Comparison of ENCODE assay signal across 7 mouse cellular contexts in genomic region chr15:78606059-78606458, GRCm38 (mm10). TPM values are rescaled to one million over a fixed set of nuclear protein-coding genes. Genes with fewer than 3 reads are reported as not detected.
A peak's percentile ranks its signal among the peaks of the same experiment; 100 is the strongest.
DNase-seq lines count a peak whose midpoint lies in the region; TF ChIP-seq lines count a peak whose summit lies in the region.

No protein-coding gene starts in this region.

- no peak overlapping the region for H3K4me3 ChIP-seq in layer of hippocampus, adult 2 months
- H3K4me3 ChIP-seq in CH12.LX (replicated peaks in 1 of 3; ENCODE audit: low read depth in 2 of 3, low read length in 2 of 3, poor library complexity in 1 of 3) = no peak overlapping the region

- TF ChIP-seq CTCF in layer of hippocampus, adult 2 months (conservative IDR thresholded peaks at IDR 0.05) = no peak; the same call in 1 of the 2 replicates
- no peak for TF ChIP-seq CTCF in CH12.LX (conservative IDR thresholded peaks at IDR 0.05 in 1 of 2, IDR thresholded peaks at IDR 0.05 in 1 of 2; ENCODE audit: low read depth in 2 of 2, low read length in 2 of 2)

- TF ChIP-seq EP300 in CH12.LX (IDR thresholded peaks at IDR 0.05; ENCODE audit: low read length) = no peak

- no peaks in the 10 kb centered on the region for H3K79me2 ChIP-seq in CH12.LX (replicated peaks; ENCODE audit: control insufficient read depth, extremely low read depth, insufficient read depth, poor library complexity, severe bottlenecking)

- H3K9me3 ChIP-seq in CH12.LX (replicated peaks; ENCODE audit: low read length) = peaks cover 12% of the 10 kb centered on the region

- H3K36me3 ChIP-seq in CH12.LX (replicated peaks in 1 of 2; ENCODE audit: control insufficient read depth in 1 of 2, insufficient read depth in 1 of 2, low read length in 1 of 2) = peaks cover 71 to 96% of the 10 kb centered on the region in 2 experiments

- dilution Hi-C loops in CH12.LX (cut with MboI; ENCODE audit: extremely low pct_ligation_motif_present, extremely low pct_unique_long_range_greater_than_20kb, low sequenced_read_pairs) = no loop called here

- no peak overlapping the region for H3K4me2 ChIP-seq in CH12.LX (ENCODE audit: insufficient read depth, low read depth, poor library complexity, severe bottlenecking)

- in situ Hi-C loops in CH12.LX (cut with MboI; ENCODE audit: low pct_ligation_motif_present, low pct_unique_long_range_greater_than_20kb, low sequenced_read_pairs) = no loop called here

- no peak for TF ChIP-seq RAD21 in CH12.LX (IDR thresholded peaks at IDR 0.05; ENCODE audit: low read depth, low read length)

- H3K27ac ChIP-seq in layer of hippocampus, adult 2 months = peak overlapping the region; percentile 80
- peak overlapping the region; percentile 51; the same call in 1 of the 2 replicates for H3K27ac ChIP-seq in CH12.LX (ENCODE audit: insufficient read depth, low read depth)

- DNase-seq in layer of hippocampus, adult 2 months (ENCODE audit: low spot score in 2 of 2) = peak in 1 of 2 experiments; percentile 41
- DNase-seq in layer of hippocampus, adult 9-10 months (ENCODE audit: low spot score) = no peak
- no peak for DNase-seq in CH12.LX (ENCODE audit: extremely low read depth)
- DNase-seq in adrenal gland, postnatal 36 days = peak; percentile 46 to 48
- DNase-seq in cerebellum, postnatal 4 days (ENCODE audit: low spot score in 2 of 2) = peak; percentile 46 to 82
- DNase-seq in heart, postnatal 4 days = no peak
- DNase-seq in urinary bladder, adult 2 months (ENCODE audit: low spot score) = no peak

- no peaks in the 10 kb centered on the region for H3K27me3 ChIP-seq in CH12.LX (replicated peaks)

- H3K9ac ChIP-seq in CH12.LX (ENCODE audit: insufficient read depth, low read depth) = no peak overlapping the region

- no peak for TF ChIP-seq POLR2A in CH12.LX (IDR thresholded peaks at IDR 0.05; ENCODE audit: low read depth, low read length)

- peaks cover 45 to 77% of the 10 kb centered on the region in 2 experiments for H3K4me1 ChIP-seq in CH12.LX (ENCODE audit: control insufficient read depth in 1 of 2, insufficient read depth in 2 of 2)

TF ChIP-seq in CH12.LX, 34 proteins besides CTCF, POLR2A, EP300 and RAD21:
- TF ChIP-seq MEF2A (IDR thresholded peaks at IDR 0.05; ENCODE audit: borderline replicate concordance, low read depth, low read length) (no peak), USF1 (IDR thresholded peaks at IDR 0.05; ENCODE audit: low read depth, low read length) (no peak), JUN (IDR thresholded peaks at IDR 0.05; ENCODE audit: insufficient read depth, low read depth, low read length) (no peak), KAT2A (IDR thresholded peaks at IDR 0.05; ENCODE audit: insufficient replicate concordance, low read length) (no peak), GABPA (IDR thresholded peaks at IDR 0.05; ENCODE audit: insufficient replicate concordance, low read depth, low read length) (no peak), UBTF (IDR thresholded peaks at IDR 0.05; ENCODE audit: low read depth, low read length) (no peak), MAFK (IDR thresholded peaks at IDR 0.05; ENCODE audit: insufficient replicate concordance, low read length) (no peak), USF2 (conservative IDR thresholded peaks at IDR 0.05; ENCODE audit: low read depth, low read length) (no peak), NRF1 (IDR thresholded peaks at IDR 0.05; ENCODE audit: low read depth, low read length) (no peak), HCFC1 (IDR thresholded peaks at IDR 0.05; ENCODE audit: low read depth, low read length) (no peak), RCOR1 (conservative IDR thresholded peaks at IDR 0.05; ENCODE audit: low read depth, low read length) (no peak), BHLHE40 (IDR thresholded peaks at IDR 0.05; ENCODE audit: low read depth, low read length) (no peak)

RNA-seq across cellular contexts. Expression of gene Cyth4, which starts 9.2 kb away (rescaled TPM):
- 10 to 100 TPM; 24.7 to 25.2 TPM for total RNA-seq in layer of hippocampus, adult 2 months (2021)
- total RNA-seq in CH12.LX (2012; rRNA removed) (42.2 and 51.9 TPM in 2 replicates), CH12.LX (2014; rRNA removed) (38.6 and 39.2 TPM in 2 replicates)
- 75.3 and 80.5 TPM in 2 replicates for polyA plus RNA-seq in CH12.LX (2012; ENCODE audit: insufficient read length, low read depth)
- 10 to 100 TPM in 1 of 2 experiments, 1 to 10 TPM in 1; 6.8 to 10.2 TPM for total RNA-seq in adrenal gland, postnatal 36 days (2021)
- 1 to 10 TPM; 4.2 to 5.6 TPM for total RNA-seq in heart, postnatal 4 days (2021)
- 17.5 and 18.3 TPM in 2 replicates for polyA plus RNA-seq in urinary bladder, adult 2 months (2012; rRNA removed)

RNA-seq across cellular contexts. Expression of gene Rac2, which starts 33.5 kb away (rescaled TPM):
- total RNA-seq in layer of hippocampus, adult 2 months (2021) = 1 to 10 TPM; 2.2 to 3.7 TPM
- total RNA-seq in CH12.LX (2012; rRNA removed) = 314 and 453 TPM in 2 replicates
- 142 and 160 TPM in 2 replicates for total RNA-seq in CH12.LX (2014; rRNA removed)
- polyA plus RNA-seq in CH12.LX (2012; ENCODE audit: insufficient read length, low read depth) = 883 and 942 TPM in 2 replicates
- 1 to 10 TPM; 3.3 to 3.7 TPM for total RNA-seq in adrenal gland, postnatal 36 days (2021)
- total RNA-seq in heart, postnatal 4 days (2021) = 1 to 10 TPM; 2.1 to 2.6 TPM
- polyA plus RNA-seq in urinary bladder, adult 2 months (2012; rRNA removed) = 13.8 and 15.0 TPM in 2 replicates

Comparison
In these comparisons a context has a peak if more than half of its experiments do, and no peak if none do; other contexts are left out.
1. DNase-seq: peak in adrenal gland, postnatal 36 days (2 of 2) and cerebellum, postnatal 4 days (2 of 2); none in layer of hippocampus, adult 9-10 months (single experiment), CH12.LX (single experiment), heart, postnatal 4 days (single experiment) and urinary bladder, adult 2 months (single experiment).
2. RNA of gene Rac2, which starts 33.5 kb away (total RNA-seq): 142 to 453 TPM in CH12.LX; 3.3 to 3.7 TPM in adrenal gland, postnatal 36 days, 2.2 to 3.7 TPM in layer of hippocampus, adult 2 months and 2.1 to 2.6 TPM in heart, postnatal 4 days; every median in the first group is over 10 times any median in the second.